Mouse (Mus musculus): ENCODE results near the gene Adnp.

DNA sequence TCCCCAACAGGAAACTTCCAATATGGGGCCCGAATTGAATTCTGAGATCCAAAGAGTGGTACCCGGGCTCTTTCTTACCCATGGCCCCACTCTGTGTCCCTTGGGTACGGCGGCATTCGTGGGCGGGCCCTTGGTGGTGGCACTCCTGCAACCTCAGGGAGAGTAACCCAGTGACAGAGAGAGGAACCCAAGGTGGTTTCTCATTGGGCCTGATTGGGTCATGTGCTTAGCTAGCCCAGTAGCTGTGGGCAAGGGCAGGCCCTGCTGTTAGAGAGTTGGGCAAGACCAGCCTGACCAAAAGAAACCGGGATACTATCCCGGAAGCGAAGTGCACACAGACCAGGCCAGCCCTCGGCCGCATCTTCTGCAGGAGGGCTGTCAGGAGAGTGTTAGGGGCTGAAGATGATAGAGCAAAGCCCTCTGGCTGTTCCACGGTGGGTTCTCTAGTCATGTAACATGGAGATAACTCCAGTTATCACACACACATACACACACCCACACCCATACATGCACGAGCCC lies 36.7 kb downstream of the Adnp start:
- TF ChIP-seq CTCF (IDR thresholded peaks at IDR 0.05; ENCODE audit: low read depth) (no peak; the same call in 1 of the 2 replicates), EP300 (IDR thresholded peaks at IDR 0.05; ENCODE audit: low read depth) (peak; percentile 77)
